Mouse (Mus musculus) liver, embryonic 14.5 days (tissue): ENCODE measurements at regions not wholly inside any gene's neighbourhood (a gene's known extent, or its start where the extent isn't known, plus 50 kb on each side); places are given as distances from the start of the nearest gene placed in this dataset.

Experiments used
- CTCF ChIP-seq: IDR thresholded peaks from 2 replicates; pipeline ENCODE4 v1.5.1; 2016; ENCODE audit warnings: antibody characterized with exemption, low read depth, control low read depth
- EP300 ChIP-seq: IDR thresholded peaks from 2 replicates; pipeline ENCODE4 v1.6.1; 2016; ENCODE audit warnings: antibody characterized with exemption, low read depth

DNA sequence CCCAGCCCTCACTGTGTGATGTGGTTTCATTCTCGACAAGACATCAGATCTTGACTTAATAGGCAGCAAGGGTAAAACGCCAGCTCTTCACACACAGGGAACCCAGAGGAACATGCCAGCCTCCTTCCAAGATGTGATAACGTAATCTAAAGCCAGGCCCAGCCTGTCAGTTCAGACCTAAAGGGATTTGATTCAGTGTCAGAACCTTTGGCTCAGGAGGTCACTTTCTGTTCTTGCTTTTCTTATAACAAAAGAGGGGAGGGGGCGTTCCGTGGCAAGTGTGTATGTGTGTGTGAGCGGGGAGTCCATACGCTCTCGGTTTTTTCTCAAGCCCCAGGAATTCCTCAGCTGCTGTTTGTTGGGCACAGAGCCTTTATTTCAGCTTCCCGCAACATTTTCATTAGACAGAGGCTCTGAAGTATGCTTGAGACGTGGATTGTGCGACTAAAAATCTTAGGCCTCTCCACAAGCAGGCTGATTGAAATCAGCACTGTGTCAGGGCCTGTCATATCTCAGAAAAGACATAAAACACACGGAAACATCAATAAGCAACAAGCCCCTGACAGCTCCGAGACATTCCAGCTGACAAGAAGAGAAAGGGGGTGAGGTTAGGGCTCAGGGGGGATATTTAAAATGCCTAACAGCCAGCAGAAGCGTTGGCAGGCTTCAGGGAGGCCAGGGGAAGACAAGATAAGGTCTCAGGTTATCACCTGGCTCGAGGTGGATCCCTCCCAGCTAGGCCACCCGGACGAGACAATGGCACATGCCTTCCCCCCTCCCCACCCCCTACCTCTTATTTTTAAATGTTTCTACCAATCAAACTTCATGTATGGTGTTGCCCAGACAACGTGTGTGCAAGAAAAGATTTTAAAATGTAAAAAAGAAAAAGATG lies 298.5 kb downstream of the Nr2f2 start:
- TF ChIP-seq CTCF, result no peak
- TF ChIP-seq EP300, result no peak
